Mouse (Mus musculus) stomach, postnatal 0 days (tissue): ENCODE results near the gene Armh1.

Experiments
- CTCF ChIP-seq: IDR thresholded peaks from 2 replicates; pipeline ENCODE4 v1.5.1; 2016; ENCODE audit warnings: antibody characterized with exemption, low read depth, mild to moderate bottlenecking, moderate library complexity
- EP300 ChIP-seq: optimal IDR thresholded peaks from 2 replicates; pipeline ENCODE3; 2016; ENCODE audit warnings: antibody characterized with exemption

DNA sequence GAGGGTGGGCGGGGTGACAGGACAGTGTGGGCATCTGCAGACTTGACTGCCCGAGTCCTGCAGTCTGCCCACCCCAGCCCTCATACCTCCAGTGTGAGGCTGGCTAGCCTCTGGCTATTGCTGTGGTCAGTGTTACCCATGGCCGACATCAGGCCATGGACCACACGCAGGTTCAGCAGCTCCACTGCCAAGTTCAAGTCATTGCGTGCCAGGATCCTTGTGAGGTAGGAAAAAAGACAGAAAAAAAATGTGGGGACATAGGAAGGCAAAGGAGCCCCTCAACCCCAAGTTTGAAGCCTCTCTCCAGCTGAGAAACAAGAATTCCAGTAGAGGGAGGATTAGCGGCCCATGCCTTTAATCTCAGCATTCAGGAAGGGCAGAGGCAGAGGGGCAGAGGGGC lies 37.7 kb downstream of the Armh1 start:
- TF ChIP-seq CTCF (no peak), EP300 (no peak)
